Mouse (Mus musculus) testis, adult 2 months (tissue): ENCODE data around the gene Eid1.

Source experiments
- CTCF ChIP-seq: fragments of 200-500 bp; IDR thresholded peaks from 2 replicates; pipeline ENCODE4 v1.5.1; 2012; ENCODE audit warnings: low read depth, mild to moderate bottlenecking, inconsistent platforms, low read length, moderate library complexity; ENCODE audit not compliant: control insufficient read depth, insufficient read depth, insufficient replicate concordance
- POLR2A ChIP-seq: fragments of 200-500 bp; IDR thresholded peaks from 2 replicates; pipeline ENCODE4 v1.6.1; 2012; ENCODE audit warnings: low read depth, mild to moderate bottlenecking, inconsistent platforms, low read length, moderate library complexity; ENCODE audit not compliant: control insufficient read depth

DNA sequence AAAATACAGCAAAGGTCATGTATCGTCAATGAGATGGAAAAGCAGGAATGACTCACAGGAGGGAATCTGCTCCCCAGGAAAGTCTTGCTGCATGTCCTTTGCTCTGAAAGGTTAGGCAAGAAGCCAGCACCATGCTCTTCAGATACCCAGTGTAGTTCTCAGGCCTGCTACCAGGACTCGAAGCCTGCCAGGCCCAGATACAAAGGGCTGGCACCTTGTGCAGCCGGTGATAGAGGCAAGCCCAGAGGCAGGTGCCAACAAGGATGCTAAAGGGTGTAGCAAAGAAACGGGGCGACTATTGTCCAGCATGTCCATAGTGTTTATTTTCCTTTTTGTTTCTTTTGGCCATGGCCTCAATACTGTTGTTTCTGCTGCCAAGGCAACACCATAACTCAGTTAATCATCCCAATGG, 33.6 kb downstream of the Eid1 start:
- TF ChIP-seq CTCF (no peak), POLR2A (no peak)
